Mouse (Mus musculus) left cerebral cortex, postnatal 14 days (tissue): Measurements from ENCODE around the gene Spryd7. TPM values are rescaled to one million over a fixed set of nuclear protein-coding genes. Genes with fewer than 3 reads are reported as not detected.
A peak's percentile ranks its signal among the peaks of the same experiment; 100 is the strongest.
"Not testable (repeated sequence)": the region's sequence is repeated elsewhere in the genome, so short reads cannot be mapped to it uniquely, and the experiment has no call there.

Source experiments
- DNase-seq, 2 experiments: peaks; one replicate each; pipeline ENCODE4 v3.0.0; 2021 to 2022; ENCODE audit warnings: low spot score in 2 of 2, mixed read lengths in 1 of 2
- intact Hi-C: fragments of 180-260 bp; cut with DNase I; formaldehyde crosslinking; loops from one replicate; pipeline ENCODE4 v1.15.1; 2025
- total RNA-seq, 2 experiments: library from RNA; stranded (reverse); gene quantifications; 2 replicates each; pipeline ENCODE4 v1.2.3; 2021

Gene Spryd7
- total RNA-seq, 2 experiments from 2014 or later, result 43.2 to 45.9 TPM

DNA sequence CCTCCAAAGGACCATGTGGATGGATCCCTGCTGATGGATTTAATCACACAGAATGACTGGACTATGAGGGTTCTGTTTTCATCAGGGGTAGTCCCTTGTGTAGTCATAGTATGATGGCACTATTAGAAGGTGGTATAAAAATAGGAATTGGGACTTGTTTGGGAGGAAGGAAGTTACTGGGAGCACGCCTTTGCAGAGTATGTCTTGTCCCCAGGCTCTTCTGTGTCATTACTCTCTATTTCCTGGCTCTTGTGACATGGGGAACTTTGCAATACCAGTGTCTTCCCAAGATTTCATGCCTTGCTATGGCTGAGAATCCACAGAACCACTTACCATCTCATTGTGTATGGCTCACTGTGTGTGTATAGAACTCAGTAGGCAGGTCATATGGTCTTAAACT, 8.1 kb downstream of the Spryd7 start:
- intact Hi-C loops, result no loop called here
- DNase-seq, result no peak

DNA sequence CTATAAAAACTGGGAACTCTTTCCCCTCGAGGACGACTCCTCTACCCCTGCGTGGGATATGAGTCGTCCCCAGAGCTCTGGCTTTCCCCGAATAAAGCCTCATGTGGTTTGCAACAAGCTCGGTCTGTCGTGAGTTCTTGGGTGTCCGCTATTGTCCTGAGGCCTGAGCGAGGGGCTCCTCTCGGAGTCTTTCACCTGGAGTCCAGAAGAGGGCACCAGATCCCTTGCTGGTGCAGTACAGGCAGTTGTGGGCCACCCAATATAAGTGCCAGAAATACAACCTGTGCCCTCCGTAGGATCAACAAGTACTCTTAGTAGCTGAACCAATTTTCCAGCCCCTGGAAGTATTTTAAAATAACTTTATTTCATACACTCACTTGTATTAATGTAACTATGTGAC, 18.9 kb downstream of the Spryd7 start:
- intact Hi-C loops, DNase-seq: not testable (repeated sequence)

DNA sequence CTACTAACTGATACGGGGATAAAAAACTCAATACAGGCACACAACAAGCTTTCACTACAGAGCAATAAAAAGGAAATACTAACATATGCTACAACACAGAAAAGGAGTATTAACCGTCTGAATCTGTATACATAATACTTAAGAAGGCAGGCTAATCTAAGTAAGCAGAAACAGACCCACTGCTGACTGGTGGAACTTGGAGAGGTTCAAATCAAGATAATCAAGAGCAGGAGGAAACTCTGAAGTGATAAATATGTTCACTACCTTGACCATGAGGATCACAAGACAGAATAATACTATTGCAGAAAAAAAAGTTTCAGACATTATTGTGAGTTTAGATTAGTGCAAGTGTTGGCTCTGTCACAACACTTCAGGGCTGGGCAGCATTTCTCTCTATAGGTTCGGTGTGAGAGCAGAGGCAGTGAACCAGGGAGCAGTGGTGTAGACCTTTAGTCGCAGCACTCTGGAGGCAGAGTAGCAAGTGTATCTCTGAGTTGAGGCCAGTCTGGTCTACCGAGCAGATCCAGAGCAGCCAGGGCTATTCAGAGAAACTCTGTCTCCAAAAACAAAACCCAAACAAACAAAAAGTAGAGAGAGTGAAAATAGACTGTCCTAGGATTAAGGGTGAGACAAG, 19.9 kb downstream of the Spryd7 start:
- intact Hi-C loops, result no loop called here
- DNase-seq, result no peak

DNA sequence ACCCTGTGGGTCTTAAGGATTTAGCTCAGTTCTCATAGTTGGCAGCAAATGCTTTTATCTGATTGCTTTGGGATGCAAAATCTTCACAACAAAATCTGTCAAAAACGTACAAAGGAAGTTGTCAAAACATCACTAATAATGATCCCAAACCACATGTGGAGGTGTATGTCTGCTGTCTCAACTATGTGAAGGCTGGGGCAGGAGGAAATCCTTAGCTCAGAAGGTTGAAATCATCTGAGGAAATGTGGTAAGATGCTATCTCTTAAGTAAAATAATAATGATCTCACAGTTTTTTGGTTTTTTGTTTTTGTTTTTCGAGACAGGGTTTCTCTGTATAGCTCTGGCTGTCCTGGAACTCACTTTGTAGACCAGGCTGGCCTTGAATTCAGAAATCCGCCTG, 20.9 kb downstream of the Spryd7 start:
- intact Hi-C loops, result no loop called here
- no peak for DNase-seq

DNA sequence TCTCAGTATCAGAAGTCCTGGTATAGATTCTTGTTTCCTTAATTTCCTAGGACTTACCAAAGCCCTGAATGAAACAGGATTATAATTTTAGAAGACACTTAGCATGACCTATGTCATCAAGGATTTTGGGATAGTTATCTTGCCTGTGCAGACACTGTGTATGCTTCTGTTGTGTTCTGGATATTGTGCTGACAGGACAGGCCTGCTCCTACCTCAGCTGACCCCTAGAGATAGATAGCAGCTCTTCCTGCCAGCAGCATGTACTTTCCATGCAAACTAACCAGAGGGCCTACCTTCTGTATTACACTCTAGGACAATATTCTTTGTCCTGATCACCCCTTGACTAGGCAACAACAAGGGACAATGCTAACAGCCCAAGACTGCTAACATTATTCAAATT, 25.7 kb downstream of the Spryd7 start:
- no peak for DNase-seq
- intact Hi-C loops, result no loop called here

DNA sequence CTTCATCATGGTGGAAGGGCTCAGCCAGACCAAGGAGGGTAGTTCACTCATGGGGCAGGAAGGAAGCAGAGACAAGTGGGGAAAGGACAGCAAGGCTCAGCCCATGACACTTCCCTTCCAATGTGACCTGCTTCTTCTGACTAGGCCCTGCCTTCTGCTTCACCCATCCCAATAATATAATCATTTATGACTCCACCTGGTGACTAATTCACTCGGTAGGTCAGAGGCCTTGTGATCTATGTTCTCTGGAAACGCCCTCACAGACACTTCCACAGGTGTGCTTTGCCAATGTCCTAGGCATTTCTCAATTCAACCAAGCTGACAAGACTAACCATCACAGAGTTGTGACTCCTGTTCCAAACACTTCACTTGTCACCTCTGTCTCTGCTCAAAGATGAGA, 26.3 kb downstream of the Spryd7 start:
- DNase-seq, result no peak
- intact Hi-C loops, result no loop called here

DNA sequence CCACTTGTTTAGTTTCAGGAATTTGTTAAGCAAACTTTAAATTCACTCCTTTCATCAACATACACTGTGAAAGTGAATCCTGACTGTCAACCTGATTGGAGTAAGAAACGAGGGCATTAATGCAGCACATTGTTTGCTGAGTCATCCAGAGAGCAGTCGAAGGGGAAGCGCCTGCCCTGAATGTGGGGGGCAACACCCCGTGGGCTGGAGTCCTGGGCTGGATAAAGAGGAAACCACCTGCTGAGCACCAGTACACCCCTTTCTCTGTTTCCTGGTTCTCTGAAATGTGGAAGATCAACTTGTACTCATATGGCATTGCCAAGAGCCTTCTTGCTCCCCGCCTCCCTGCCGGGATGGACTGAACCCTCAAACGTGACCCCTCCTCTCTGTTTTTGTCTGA, 27.2 kb downstream of the Spryd7 start:
- intact Hi-C loops, result no loop called here
- DNase-seq, result no peak

DNA sequence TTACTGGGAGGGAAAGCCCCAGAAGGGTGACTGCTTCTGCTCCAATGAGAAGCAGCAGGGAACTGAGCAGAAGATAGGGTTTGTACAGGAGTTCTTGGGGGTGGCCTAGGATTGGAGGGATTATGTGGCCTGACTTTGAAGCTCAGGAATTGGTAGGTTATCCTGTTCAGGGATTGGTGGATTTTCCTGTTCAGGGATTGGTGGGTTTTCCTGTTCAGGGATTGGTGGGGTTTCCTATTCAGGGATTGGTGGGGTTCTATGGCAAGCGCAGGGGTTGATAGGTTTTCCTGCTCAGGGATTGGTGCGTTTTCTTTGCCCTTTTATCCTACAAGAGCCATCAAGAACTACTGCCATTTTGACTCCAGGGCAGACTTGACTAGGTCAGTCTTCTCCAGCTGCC, 30.7 kb downstream of the Spryd7 start:
- intact Hi-C loops, result no loop called here
- DNase-seq, result no peak

DNA sequence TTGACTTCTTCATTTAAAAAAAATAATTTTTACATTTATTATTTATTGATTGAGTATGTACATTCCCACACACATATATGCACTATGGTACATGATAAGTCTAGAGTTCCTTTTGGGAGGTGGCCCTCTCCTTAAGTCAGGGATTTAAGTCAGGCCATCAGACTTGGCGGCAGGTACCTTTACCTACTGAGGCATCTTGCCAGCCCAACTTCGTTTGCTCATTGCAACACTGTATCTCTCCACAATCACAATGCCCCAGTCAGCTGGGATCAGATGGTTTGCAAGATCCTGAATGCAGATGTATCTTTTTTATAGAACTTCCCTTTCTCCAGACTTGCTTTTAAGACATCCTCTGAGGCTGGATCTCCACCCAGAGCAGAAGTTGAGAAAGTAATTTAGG, 32.9 kb downstream of the Spryd7 start:
- DNase-seq, result no peak
- intact Hi-C loops, result no loop called here

DNA sequence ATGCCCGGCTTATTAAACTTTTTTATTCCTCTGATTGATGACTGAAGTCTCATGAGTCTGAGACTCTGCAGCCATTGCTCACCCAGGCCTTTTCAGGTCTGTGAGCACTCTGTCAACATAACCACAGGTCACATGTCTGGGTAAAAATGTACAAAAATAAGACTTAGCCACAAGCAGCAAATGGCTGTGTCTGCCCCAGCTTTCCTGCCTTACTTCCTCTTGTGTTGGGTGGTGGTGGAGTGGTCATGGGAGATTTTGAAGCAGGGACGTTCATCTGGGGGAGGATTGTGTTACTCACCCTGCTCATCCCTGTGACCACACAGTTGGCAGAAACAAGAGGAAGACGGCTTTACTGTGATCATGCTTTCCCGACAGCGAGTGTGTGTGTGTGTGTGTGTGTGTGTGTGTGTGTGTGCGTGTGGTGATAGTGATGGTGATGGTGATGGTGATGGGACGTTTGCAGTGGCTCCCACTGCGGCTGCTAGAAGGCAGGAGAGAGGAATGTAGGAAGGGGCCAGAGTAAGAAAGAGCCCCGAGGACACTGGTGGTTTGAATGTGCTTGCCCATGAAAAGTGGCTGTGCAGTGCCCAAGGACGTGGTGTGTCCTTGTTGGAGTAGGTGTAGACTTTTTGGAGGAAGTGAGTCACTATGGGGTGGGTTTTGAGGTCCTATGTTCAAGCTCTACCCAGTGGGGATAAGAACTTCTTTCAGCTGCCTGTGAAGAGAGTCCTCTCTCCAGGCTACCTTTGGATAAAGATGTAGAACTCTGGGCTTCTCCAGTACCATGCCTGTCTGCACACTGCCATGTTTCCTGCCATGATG, 37.8 kb downstream of the Spryd7 start:
- intact Hi-C loops, result no loop called here

DNA sequence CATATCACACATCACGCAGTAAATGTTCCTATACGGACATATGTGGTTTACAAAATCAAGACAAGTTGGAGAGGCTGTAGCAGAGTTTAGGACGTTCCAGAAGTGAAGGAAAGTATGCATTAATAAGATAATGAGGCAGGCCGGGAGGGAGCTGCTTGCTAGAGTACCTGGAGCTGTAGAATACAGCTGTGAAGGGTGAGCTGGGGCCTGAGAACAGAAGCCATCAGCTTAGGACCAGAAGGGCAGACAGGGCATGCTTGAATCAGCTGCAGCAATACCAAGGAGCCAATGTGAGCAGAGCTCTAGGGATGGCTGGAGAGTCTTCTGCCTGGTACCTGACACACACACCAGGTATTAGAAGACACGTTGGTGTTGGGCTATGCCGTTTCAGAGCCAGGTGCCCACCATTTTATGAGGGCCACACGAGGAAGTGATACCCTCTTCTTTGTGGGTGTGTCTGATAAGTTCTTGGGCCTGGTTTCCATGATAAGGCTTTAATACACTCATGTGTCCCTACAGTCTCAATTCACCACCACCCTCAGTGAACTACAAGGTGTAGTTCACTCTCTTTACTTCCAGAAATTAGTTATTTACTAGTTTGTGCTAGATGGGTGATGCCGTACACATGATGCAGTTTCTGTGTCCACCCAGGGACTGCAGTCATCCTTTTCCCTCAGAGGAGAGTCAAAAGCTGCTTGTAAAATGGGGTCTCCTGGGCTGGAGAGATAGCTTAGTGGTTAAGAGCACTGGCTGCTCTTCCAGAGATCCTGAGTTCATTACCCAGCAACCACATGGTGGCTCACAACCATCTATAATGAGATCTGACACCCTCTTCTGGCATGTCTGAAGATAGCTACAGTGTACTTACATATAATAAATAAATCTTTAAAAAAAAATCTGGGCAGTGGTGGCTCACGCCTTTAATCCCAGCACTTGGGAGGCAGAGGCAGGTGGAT, 39.9 kb downstream of the Spryd7 start:
- intact Hi-C loops, result no loop called here
- DNase-seq, result no peak

More for the DNA sequence above, 37.8 kb downstream of the Spryd7 start:
- DNase-seq, result no peak

DNA sequence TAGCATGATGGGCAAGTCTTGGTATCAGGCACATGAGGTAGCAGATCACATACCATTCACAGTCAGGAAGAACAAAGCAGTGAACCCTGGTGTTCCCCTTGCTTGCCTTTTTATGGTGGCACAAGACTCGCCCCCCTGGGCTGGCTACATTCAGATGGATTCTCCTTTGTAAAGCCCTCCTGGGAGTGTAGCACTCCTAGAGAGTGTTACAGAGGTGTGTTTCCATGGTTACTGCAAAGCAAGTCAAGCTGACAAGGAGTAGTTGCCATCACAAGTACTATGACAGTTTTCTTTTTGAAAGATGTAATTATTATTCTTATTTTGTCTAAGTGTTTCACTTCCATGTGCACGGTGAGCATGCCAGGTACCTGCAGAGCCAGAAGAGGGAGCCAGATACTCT, 45.2 kb downstream of the Spryd7 start:
- intact Hi-C loops, result no loop called here
- no peak for DNase-seq

DNA sequence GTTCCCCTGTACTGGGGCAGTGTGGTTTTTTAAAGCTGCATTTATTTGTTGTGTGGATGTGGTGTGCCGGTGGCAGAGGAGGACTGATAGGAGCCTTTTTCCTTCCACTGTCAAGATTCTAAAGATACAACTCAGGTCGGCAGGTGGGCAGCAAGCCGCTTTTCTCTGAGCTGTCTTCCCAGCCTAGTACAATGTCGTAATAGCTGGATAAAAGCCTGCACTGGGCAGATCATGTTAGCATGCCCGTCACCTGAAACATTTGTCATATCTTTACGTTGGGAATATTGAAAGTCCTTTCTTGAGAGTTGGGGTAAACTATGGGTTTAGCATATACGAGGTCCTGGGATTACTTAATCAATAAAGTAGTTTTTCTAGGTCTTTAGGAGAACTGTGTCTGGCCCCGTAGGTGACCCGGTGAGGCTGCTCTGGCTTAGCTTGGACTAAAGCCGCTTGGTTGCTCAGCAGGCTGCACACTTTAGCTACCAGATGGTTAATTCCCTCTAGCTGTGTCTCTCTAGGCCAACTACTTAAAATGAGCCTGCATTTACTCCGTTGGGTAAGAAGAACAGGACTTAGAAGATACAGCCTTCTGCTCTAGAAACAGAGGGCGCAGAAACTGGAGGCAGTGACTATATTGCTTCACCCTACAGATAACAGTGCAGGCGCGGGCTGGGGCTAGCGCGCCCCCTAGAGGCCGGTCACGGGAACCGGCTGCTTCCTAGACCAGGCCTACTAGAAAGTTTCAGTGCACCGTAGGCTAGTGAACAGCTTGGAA, 58.8 kb downstream of the Spryd7 start:
- intact Hi-C loops, result loop anchor here (5.0 kb wide), 2 partner anchors 151 to 166 kb away; no protein-coding TSS in a partner anchor

DNA sequence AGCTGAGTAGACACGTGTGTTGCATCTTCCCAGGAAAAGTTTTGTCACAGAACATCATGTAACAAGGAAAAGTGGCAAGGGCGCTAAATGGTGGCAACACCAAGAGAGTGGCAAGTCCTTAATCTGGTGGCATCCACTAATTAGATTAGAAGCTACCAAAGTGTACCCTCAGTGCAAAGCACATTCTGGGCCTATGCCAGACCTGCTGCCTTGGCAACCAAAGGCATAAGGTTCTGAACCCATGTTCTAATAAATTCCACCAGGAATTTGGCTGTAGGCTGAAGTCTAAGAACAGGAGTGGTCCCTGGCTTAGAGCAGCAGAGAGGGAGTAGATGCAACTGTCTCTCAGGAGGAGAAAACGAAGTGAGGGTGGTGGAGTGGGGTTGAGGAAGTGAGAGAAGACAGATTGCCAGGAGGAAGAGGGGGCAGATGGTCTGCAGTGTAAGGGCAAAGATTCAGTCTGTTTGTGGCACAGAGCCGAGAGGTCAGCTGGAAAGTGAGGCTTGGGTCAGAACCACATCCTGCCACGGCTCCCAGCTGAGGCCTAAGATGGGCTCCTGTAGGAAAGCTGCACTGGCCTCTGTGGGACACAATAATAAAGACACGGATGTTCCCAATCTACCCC, 63.1 kb downstream of the Spryd7 start:
- intact Hi-C loops, result no loop called here
- peak; percentile 17 to 24 for DNase-seq

More for the DNA sequence above, 58.8 kb downstream of the Spryd7 start:
- DNase-seq, result peak; percentile 73 to 79

Other genes starting within 250 kb of the Spryd7 start
- gene Arl11, start 247.1 kb downstream of the Spryd7 start, total RNA-seq, result under 1 TPM; 0.70 to 0.82 TPM
- 1 to 10 TPM; 4.3 to 4.5 TPM for gene Ebpl, start 196.4 kb downstream of the Spryd7 start, total RNA-seq
- gene Kpna3, start 117.0 kb downstream of the Spryd7 start, total RNA-seq, result 10 to 100 TPM; 79.1 to 79.7 TPM
- 10 to 100 TPM; 10.1 to 11.4 TPM for gene Trim13, start 41.4 kb upstream of the Spryd7 start, total RNA-seq
- gene Kcnrg, start 50.6 kb upstream of the Spryd7 start, total RNA-seq, result under 1 TPM; 0.64 to 0.74 TPM